Mouse (Mus musculus): Measurements from ENCODE around the gene Elob.

Gene Elob

DNA sequence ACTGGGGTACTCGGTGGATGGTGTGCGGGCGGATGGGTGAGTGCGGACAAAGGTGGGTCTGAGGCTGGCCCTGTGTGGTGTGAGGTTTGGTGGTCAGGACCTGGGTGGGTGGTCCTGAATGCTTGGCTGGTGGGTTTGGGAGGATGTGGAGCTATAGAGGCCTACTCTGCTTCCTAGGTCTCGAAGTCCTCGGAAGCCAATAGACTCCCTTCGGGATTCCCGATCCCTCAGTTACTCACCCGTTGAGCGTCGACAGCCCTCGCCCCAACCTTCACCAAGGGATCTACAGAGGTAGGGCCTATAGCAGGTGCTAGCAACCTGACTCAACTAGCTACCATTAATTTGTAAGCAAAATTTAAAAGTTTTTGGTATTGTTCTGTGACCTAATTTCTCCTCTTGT lies 5.3 kb downstream of the Elob start:
- no peak for DNase-seq (ENCODE audit: low spot score in 2 of 2)

GRCm38 (mm10) chr17:23823018-23823417 lies 5.9 kb downstream of the Elob start:
- DNase-seq (ENCODE audit: low spot score in 2 of 2) = no peak

GRCm38 (mm10) chr17:23822094-23822493 lies 6.8 kb downstream of the Elob start:
- DNase-seq (ENCODE audit: low spot score in 2 of 2) = no peak

DNA sequence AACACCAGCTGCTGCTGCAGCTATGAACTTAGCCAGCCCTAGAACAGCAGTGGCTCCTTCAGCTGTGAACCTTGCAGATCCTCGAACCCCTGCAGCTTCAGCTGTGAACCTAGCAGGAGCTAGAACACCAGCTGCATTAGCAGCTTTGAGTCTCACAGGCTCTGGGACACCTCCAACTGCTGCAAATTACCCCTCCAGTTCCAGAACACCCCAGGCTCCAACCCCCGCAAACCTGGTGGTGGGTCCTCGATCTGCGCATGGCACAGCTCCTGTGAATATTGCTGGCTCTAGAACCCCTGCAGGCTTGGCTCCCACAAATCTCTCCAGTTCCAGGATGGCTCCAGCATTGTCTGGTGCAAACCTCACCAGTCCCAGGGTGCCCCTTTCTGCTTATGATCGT lies 8.2 kb downstream of the Elob start:
- no peak for DNase-seq (ENCODE audit: low spot score in 2 of 2)

DNA sequence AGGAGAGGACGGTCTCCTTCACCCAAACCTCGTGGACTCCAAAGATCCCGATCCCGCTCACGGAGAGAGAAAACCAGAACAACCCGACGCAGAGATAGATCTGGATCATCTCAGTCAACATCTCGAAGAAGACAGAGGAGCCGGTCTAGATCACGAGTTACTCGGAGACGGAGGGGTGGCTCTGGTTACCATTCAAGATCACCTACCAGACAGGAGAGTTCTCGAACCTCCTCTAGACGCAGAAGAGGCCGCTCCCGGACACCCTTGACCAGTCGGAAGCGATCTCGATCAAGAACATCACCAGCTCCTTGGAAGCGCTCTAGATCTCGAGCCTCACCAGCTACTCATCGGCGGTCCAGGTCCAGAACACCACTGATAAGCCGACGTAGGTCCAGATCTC lies 9.7 kb downstream of the Elob start:
- no peak for DNase-seq (ENCODE audit: low spot score in 2 of 2)

- no peak for DNase-seq (ENCODE audit: low spot score in 2 of 2)
Measured at GRCm38 (mm10) chr17:23818579-23818978, 10.4 kb downstream of the Elob start.

DNA sequence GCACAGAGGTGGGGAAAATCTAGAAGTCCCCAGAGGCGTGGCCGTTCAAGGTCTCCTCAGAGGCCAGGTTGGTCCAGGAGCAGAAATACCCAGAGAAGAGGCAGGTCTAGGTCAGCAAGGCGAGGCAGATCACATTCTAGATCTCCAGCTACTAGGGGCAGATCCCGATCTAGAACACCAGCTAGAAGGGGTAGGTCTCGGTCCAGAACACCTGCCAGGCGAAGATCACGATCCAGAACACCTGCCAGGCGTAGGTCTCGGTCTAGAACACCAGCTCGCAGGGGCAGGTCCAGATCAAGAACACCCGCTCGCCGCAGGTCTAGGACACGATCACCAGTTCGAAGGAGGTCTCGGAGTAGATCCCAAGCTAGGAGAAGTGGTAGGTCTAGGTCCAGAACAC lies 13.3 kb downstream of the Elob start:
- no peak for DNase-seq (ENCODE audit: low spot score in 2 of 2)

GRCm38 (mm10) chr17:23807918-23808317 lies 21.0 kb downstream of the Elob start:
- DNase-seq (ENCODE audit: low spot score in 2 of 2) = no peak

DNA sequence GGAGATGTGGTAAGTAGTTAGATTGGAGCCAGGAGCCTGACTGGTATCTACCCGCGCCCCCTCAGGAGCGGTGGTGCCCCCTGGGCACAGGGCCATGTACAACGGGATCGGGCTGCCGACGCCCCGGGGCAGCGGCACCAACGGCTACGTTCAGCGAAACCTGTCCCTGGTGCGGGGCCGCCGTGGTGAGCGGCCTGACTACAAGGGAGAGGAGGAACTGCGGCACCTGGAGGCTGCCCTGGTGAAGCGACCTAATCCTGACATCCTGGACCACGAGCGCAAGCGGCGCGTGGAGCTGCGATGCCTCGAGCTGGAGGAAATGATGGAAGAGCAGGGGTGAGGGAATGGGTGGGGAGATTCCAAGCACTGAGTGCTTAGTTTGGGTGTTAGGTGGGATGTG lies 22.1 kb downstream of the Elob start:
- no peak for DNase-seq (ENCODE audit: low spot score in 2 of 2)

- no peak for DNase-seq (ENCODE audit: low spot score in 2 of 2)
Measured at GRCm38 (mm10) chr17:23804426-23805085, 24.4 kb downstream of the Elob start.

GRCm38 (mm10) chr17:23803366-23804041 lies 25.4 kb downstream of the Elob start:
- DNase-seq (ENCODE audit: low spot score in 2 of 2) = peak; percentile 67 to 74

GRCm38 (mm10) chr17:23802746-23803365 lies 26.1 kb downstream of the Elob start:
- peak; percentile 90 to 93 for DNase-seq (ENCODE audit: low spot score in 2 of 2)

DNA sequence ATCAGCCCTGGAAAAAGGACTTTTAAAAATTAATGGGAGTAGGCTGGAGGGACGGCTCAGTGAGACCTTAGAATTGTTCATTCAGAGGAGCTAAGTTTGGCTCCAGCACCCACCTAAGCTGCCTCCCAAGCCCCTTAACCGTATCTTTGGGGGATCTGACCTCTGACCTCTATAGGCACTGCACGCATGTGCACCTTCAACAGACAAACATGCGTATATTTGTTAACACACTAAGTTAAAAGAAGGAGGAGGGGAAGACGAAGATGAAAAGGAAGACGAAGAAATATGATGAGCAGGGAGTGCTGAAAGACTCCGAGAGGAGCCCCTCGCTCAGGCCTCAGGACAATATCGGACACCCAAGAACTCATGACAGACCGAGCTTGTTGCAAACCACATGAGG lies 27.3 kb downstream of the Elob start:
- no peak for DNase-seq (ENCODE audit: low spot score in 2 of 2)

DNA sequence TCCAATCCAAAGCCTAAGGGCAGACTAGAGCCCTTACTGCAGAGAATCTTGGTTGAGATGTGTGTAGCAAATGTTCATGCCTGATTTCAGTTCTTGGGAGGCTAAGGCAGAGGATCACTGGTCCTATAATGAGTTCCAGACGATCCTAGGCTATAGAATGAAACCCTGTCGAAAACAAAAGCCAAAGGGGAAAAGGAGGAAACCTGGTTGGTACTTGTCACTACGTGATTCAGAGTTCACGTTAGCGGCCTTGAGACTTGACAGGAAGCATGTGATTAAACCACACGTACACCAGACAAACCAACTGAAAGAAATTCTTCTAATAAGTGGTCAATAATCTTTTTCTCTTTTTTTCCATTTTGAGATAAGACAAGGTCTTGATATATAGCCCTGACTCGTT lies 31.6 kb downstream of the Elob start:
- no peak for DNase-seq (ENCODE audit: low spot score in 2 of 2)

- DNase-seq (ENCODE audit: low spot score in 2 of 2) = no peak
Measured at GRCm38 (mm10) chr17:23795323-23795722, 33.6 kb downstream of the Elob start.

- no peak for DNase-seq (ENCODE audit: low spot score in 2 of 2)
Measured at GRCm38 (mm10) chr17:23791079-23791357, 37.9 kb downstream of the Elob start.

DNA sequence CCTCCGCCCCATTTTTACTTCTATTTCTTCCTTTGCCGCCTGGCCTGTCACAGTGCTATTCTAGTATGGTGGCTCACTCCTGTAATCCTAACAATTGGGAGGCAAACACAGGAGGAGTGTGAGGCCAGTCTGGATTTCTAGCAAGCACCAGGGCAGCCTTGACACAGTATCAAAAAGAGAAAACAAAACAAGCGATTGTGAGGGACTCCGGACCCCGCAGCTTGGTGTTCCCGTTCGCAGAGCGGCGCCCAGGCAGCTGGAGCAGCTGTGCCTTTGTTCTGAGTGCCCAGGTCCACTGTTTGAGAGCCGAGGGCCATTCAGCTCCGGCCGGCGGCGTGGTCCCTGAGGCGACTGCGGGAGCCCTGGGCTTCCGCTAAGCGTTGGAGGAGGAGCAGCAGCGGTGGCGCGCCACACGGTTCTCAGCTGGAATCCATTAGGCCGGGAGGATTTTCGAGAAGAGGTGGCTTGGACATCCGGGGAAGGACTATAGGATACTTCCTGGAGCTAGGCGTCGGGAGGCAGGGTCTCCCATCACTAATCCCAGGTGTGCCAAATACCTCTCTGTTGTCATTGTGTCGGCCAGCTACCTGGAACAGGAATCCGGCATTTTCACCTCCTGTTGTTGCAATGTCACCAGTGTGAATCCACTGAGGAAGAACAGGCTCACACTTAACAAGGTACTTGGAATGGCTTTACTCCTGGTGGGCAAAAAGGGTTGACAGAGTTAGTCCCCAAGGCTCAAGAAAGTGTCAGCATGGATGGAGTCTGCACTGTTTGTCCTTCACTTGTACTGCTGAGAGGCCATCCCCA lies 38.5 kb downstream of the Elob start, which contains the start of gene Srrm2:
Gene Srrm2 (plus strand): TSS at position 264 of the 810 bp plus-strand sequence.
- peak in 1 of 2 experiments; percentile 30 for DNase-seq (ENCODE audit: low spot score in 2 of 2)

- no peak for DNase-seq (ENCODE audit: low spot score in 2 of 2)
Measured at GRCm38 (mm10) chr17:23789749-23790268, 39.1 kb downstream of the Elob start.

DNA sequence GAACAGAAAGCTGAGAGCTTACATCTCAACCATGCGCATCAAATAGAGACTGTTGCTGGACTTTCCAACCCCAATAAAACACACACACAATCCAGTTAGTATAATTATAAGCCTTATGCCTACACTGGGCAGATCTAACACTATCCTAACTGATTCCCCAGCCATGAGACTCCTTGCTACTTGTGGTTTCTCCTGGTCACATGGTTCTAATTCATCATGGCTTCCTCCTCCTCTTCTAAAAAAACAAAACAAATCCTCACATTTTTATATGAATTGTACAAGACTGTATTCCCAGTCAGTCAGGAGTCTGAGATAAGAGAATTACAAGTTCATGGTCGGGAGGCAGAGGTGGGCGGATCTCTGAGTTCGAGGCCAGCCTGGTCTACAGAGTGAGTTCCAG lies 40.0 kb downstream of the Elob start:
- DNase-seq (ENCODE audit: low spot score in 2 of 2) = no peak

DNA sequence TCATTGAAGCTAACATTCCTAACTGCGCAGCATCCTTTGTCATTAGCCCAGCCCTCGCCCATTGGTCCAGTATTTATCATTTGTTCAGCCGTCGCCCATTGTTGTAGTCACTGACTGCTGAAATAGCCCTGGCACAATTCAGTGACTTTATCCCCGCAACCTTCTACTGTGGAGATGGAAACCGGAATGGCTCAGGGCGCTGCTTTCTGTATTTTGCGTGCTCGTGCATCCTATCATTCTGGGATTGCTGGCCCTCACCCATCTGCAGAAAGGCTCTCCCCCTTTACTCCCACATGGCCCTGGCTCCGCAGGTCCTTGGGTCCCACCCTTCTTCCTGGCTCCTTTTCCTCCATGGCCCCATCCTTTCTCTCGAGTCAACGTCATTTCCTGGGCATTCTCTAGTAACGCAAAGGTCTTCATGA lies 42.4 kb downstream of the Elob start:
- DNase-seq (ENCODE audit: low spot score in 2 of 2) = no peak

DNA sequence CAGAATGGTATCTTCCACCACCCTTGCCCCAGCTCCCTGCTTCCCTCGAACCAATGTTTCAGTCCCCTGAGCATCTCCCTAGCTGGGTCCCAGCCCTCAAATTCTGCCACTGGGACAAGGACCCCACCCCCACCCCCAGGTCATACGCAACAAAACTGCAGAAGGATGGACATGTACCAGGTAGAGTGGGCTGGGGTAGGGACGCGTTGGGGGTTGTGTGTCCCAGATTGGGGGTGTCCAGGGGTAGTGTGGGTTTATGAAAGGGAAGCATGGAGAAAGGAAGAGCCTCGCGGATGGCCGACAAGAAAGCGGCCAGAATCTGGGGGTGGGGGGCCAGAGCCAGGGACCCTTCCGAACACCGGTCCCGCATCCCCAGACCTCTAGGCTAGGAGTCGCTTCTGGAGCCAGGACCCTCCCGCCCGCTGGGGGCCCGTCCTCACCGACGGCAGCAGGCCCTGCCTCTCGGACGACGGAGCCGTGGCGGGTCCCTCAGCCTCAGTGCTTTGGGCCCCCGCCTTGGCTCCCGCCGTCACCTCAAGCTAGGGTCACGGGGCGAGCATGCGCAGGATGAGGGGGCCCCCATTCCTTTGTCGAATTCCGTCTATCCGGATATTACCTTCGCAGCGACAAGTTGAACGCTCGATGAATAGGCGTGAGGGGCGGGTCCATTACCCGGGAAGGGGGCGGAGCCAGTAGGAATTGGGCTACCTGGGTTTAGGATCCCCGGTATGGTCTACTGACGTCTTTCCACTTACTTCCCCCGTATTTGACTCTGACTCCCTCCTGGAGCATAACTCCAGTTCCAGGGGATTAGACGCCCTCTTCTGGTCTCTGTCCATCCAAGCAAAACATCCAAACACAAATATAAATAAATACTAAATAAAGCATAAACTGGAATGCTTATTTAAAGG lies 43.1 kb downstream of the Elob start, which contains the start of gene Flywch2:
Gene Flywch2 (minus strand): TSS at position 521 of the 911 bp plus-strand sequence.
- peak; percentile 27 to 50 for DNase-seq (ENCODE audit: low spot score in 2 of 2)

Data from spleen, postnatal 14 days (tissue).